Mouse (Mus musculus) limb, embryonic 11.5 days (tissue): Measurements from ENCODE around the gene Pou2f1. TPM values are rescaled to one million over a fixed set of nuclear protein-coding genes. Genes with fewer than 3 reads are reported as not detected.

Source experiments
- ATAC-seq: fragments of 200-750 bp; cut with Nextera tagmentation; 2 replicates; pipeline ENCODE4 v1.8.0; 2017; ENCODE audit warnings: low read depth; ENCODE audit not compliant: insufficient number of reproducible peaks, low FRiP score, low TSS enrichment
- DNase-seq: peaks from one replicate; pipeline ENCODE4 v3.0.0-alpha.2; 2015; ENCODE audit warnings: low spot score
- H3K27ac ChIP-seq: fragments of 300-500 bp; sonication (generic); replicated peaks from 2 replicates; pipeline ENCODE4 v1.5.1; 2014; ENCODE audit warnings: low read depth, mild to moderate bottlenecking, low read length
- H3K27me3 ChIP-seq: fragments of 300-500 bp; sonication (generic); 2 replicates; pipeline ENCODE4 v1.6.1; 2014; ENCODE audit warnings: mild to moderate bottlenecking, low read length, mixed read lengths; ENCODE audit not compliant: control insufficient read depth, insufficient read depth
- H3K36me3 ChIP-seq: fragments of 300-500 bp; sonication (generic); 2 replicates; pipeline ENCODE4 v1.6.1; 2014; ENCODE audit warnings: mild to moderate bottlenecking, low read length, moderate library complexity, mixed read lengths; ENCODE audit not compliant: control insufficient read depth, insufficient read depth
- H3K4me1 ChIP-seq: fragments of 300-500 bp; sonication (generic); 2 replicates; pipeline ENCODE4 v1.6.1; 2014; ENCODE audit warnings: low read length, mixed read lengths; ENCODE audit not compliant: control insufficient read depth, insufficient read depth
- H3K4me2 ChIP-seq: fragments of 300-500 bp; sonication (generic); 2 replicates; pipeline ENCODE4 v1.6.1; 2014; ENCODE audit warnings: low read depth, mild to moderate bottlenecking, moderate library complexity; ENCODE audit not compliant: severe bottlenecking
- H3K4me3 ChIP-seq: fragments of 300-500 bp; sonication (generic); 2 replicates; pipeline ENCODE4 v1.5.1; 2014; ENCODE audit warnings: low read depth, low read length
- H3K9ac ChIP-seq: fragments of 300-500 bp; sonication (generic); 2 replicates; pipeline ENCODE4 v1.6.1; 2014; ENCODE audit warnings: mild to moderate bottlenecking, low read length
- H3K9me3 ChIP-seq: fragments of 300-500 bp; sonication (generic); 2 replicates; pipeline ENCODE4 v1.6.1; 2016; ENCODE audit warnings: low read length; ENCODE audit not compliant: control insufficient read depth
- WGBS: fragments of 180-500 bp; shearing (Covaris S2); extraction: QIAGEN DNeasy Blood & Tissue Kit; methylation state at CpG from one replicate; pipeline ENCODE4 v1.1.7; 2014; 5-methylcytosine and 5-hydroxymethylcytosine counted together
- polyA plus RNA-seq: library from polyadenylated mRNA; unstranded; fragments of >200 nt; fragmentation: Nextera tagmentation; extraction: Ambion mirVana; gene quantifications from 2 replicates; pipeline ENCODE4 v1.2.1, GENCODE M21; 2014

The Pou2f1 gene
- polyA plus RNA-seq, 1 experiment from 2014 or later = 33.7 TPM

DNA sequence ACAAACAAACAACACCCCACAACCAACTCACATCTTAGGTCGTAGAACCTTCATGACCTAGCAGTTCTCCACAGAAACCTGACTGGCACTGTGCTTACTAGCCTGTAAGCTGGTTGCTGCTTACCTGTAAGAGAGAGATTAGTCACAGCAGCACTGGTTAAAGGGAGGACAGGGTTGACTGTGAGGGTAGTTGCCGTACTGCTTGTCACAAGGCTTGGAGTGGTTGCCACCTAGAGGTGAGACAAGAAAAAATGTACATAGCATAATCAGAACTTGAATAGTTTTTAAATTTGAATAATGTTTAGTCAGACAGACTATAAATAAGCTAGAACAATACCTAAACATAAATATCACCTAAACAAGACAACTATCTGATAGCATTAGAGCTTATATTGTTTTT is 110.8 kb downstream of the Pou2f1 start:
- Histone ChIP-seq H3K27me3 (no peaks in the 10 kb centered on the region), H3K9me3 (no peaks in the 10 kb centered on the region), H3K4me1 (no peaks in the 10 kb centered on the region), H3K27ac (no peak overlapping the region), H3K4me3 (no peak overlapping the region), H3K4me2 (no peak overlapping the region), H3K9ac (no peak overlapping the region), H3K36me3 (peaks cover 9% of the 10 kb centered on the region)
- WGBS = 86% methylated on average over 2 of the region's 2 CpGs
- ATAC-seq (no peak), DNase-seq (no peak)

GRCm38 (mm10) chr1:165882146-165882900 is 120.2 kb downstream of the Pou2f1 start:
- Histone ChIP-seq H3K27me3 (no peaks in the 10 kb centered on the region), H3K4me2 (no peak overlapping the region), H3K9ac (no peak overlapping the region), H3K4me3 (no peak overlapping the region), H3K27ac (no peak overlapping the region; the same call in 1 of the 2 replicates), H3K36me3 (peaks cover 6% of the 10 kb centered on the region; the same call in 1 of the 2 replicates), H3K4me1 (0 out of 2 replicates have a peak, but pooled peaks cover 4% of the 10 kb centered on the region), H3K9me3 (no peaks in the 10 kb centered on the region)
- ATAC-seq (0 out of 2 replicates have a peak, but pooled peaks have one; percentile 44), DNase-seq (no peak)
- WGBS = 59% methylated on average over 8 of the region's 8 CpGs

DNA sequence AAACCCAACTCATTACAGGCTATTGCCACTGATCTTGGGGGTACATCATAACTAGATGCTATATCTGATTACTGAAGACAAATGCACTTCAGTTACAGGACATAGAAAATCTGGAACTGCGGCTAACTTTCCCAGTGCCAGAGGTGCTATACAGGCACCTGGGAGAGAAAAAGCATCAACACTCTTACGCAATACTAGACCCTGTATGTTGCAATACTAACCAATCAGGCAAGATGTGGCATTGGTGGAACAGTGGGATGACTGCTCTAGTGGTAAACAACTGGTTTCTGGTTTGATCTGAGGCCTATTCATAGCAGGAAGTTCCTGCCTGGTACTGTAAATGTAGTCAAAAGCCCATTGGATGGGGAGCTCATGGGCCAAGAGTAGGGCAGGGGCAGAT is 123.7 kb downstream of the Pou2f1 start:
- DNase-seq = no peak
- no peak for ATAC-seq
- Histone ChIP-seq H3K27me3 (no peaks in the 10 kb centered on the region), H3K4me1 (0 out of 2 replicates have a peak, but pooled peaks cover 4% of the 10 kb centered on the region), H3K36me3 (peaks cover 6% of the 10 kb centered on the region; the same call in 1 of the 2 replicates), H3K9me3 (no peaks in the 10 kb centered on the region), H3K27ac (no peak overlapping the region), H3K4me2 (no peak overlapping the region), H3K4me3 (no peak overlapping the region), H3K9ac (no peak overlapping the region)
- 95% methylated on average over 2 of the region's 2 CpGs for WGBS

DNA sequence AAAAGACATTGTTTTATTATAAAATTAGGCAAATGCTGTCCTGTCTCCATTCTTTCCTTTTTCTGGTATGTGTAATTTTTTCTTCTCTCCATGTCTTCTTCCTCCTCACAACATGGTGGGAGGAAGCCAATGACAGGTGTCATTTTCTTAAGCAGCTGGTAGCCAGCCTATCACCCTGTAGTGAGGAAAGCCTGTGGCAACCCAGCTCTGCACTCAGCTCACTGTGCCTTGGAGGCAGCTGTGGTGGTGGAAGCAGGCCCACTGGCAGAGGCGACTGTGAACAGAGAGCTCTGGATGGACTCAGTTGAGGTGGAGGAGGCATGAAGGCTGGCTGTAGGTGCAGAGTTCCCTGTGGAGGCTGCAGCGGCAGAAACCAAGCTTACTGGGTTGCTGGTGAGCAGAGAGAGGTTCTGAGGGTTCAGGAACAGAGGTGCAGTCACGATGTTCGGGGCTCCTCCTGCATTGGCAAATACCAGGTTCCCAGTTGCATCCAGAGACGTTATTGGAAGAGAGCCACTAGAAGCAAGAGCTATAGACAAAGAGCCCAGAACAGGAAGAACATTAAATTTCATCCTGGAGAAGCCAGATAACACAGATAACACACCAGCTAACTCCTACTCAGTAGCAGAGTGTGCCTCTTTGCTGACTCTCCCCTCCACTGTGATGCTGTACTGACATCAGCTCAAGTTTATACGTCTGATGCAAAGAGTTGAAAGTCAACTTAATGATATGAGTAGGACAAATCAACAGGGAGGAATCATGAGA is 126.8 kb downstream of the Pou2f1 start:
- H3K9ac ChIP-seq = no peak overlapping the region
- ATAC-seq (no peak), DNase-seq (no peak)
- peaks cover 4% of the 10 kb centered on the region; the same call in 1 of the 2 replicates for H3K36me3 ChIP-seq
- no peak overlapping the region for H3K27ac ChIP-seq
- WGBS = 93% methylated on average over 6 of the region's 6 CpGs
- no peaks in the 10 kb centered on the region for H3K9me3 ChIP-seq
- H3K4me1 ChIP-seq = no peaks in the 10 kb centered on the region
- no peak overlapping the region for H3K4me2 ChIP-seq
- no peaks in the 10 kb centered on the region for H3K27me3 ChIP-seq
- H3K4me3 ChIP-seq = no peak overlapping the region

- Histone ChIP-seq H3K4me1 (no peaks in the 10 kb centered on the region), H3K27me3 (no peaks in the 10 kb centered on the region), H3K9me3 (no peaks in the 10 kb centered on the region), H3K9ac (no peak overlapping the region), H3K27ac (no peak overlapping the region), H3K4me2 (no peak overlapping the region), H3K4me3 (no peak overlapping the region), H3K36me3 (no peaks in the 10 kb centered on the region)
- ATAC-seq (no peak), DNase-seq (no peak)
- 53% methylated on average over 8 of the region's 8 CpGs for WGBS
Measured at GRCm38 (mm10) chr1:165874645-165875044, 127.8 kb downstream of the Pou2f1 start.

- no peaks in the 10 kb centered on the region for H3K36me3 ChIP-seq
- 89% methylated on average over 8 of the region's 8 CpGs for WGBS
Measured at GRCm38 (mm10) chr1:165868659-165869058, 133.8 kb downstream of the Pou2f1 start.

GRCm38 (mm10) chr1:165866630-165867280 is 135.7 kb downstream of the Pou2f1 start:
- no peak overlapping the region for H3K27ac ChIP-seq
- DNase-seq (peak; percentile 18), ATAC-seq (no peak)
- WGBS = 83% methylated on average over 5 of the region's 5 CpGs
- no peaks in the 10 kb centered on the region for H3K36me3 ChIP-seq
- no peak overlapping the region for H3K4me3 ChIP-seq
- H3K27me3 ChIP-seq = no peaks in the 10 kb centered on the region
- H3K9me3 ChIP-seq = no peaks in the 10 kb centered on the region
- no peak overlapping the region for H3K4me2 ChIP-seq
- H3K4me1 ChIP-seq = peaks cover 6% of the 10 kb centered on the region; the same call in 1 of the 2 replicates
- H3K9ac ChIP-seq = no peak overlapping the region

More at GRCm38 (mm10) chr1:165868659-165869058, 133.8 kb downstream of the Pou2f1 start:
- Histone ChIP-seq H3K4me2 (no peak overlapping the region), H3K9me3 (no peaks in the 10 kb centered on the region), H3K27me3 (no peaks in the 10 kb centered on the region), H3K4me1 (peaks cover 6% of the 10 kb centered on the region; the same call in 1 of the 2 replicates), H3K27ac (no peak overlapping the region), H3K9ac (no peak overlapping the region), H3K4me3 (no peak overlapping the region)
- DNase-seq = no peak
- ATAC-seq = no peak
